Mouse (Mus musculus) activated CD4-positive, CD25-positive, alpha-beta regulatory T cell, adult 4 months (primary cell): Measurements from ENCODE around the gene Gm20388. TPM values are rescaled to one million over a fixed set of nuclear protein-coding genes. Genes with fewer than 3 reads are reported as not detected.
"Not testable (repeated sequence)": the region's sequence is repeated elsewhere in the genome, so short reads cannot be mapped to it uniquely, and the experiment has no call there.

Source experiments
- ATAC-seq: one replicate; pipeline ENCODE4 v1.8.0; 2017
- polyA plus RNA-seq, 2 experiments: library from polyadenylated mRNA; unstranded; fragments of 100-300 nt; shearing (Covaris generic); gene quantifications; one replicate each; pipeline ENCODE4 v1.2.1; 2017

Gm20388 gene
- polyA plus RNA-seq, 2 experiments from 2014 or later: 9.9 to 12.3 TPM

DNA sequence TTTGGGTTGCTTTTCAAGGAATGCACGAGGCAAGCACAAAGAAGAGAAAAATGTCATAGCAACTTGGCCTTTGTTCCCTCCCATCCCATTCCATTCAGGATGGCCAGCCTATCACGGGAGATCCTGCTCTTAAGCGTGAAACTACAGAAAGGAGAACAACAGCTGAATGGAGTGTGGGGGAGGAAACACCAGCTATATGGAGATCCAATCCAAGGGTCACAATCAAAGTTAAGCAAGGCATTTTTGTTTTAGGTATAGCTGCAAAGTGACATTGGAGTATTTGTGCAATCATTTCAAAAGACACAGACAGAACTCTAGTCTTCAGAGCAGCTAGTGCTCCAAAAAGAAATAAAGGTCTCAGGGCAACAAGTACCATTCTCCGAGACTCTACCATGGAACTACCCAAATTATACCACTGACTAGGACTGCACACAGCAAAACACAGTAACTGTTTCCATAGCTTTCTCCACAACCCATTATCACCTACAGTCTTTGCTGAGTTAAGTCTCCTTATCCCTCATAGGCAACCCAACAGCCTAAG lies 3129.5 kb downstream of the Gm20388 start:
- ATAC-seq: no peak

DNA sequence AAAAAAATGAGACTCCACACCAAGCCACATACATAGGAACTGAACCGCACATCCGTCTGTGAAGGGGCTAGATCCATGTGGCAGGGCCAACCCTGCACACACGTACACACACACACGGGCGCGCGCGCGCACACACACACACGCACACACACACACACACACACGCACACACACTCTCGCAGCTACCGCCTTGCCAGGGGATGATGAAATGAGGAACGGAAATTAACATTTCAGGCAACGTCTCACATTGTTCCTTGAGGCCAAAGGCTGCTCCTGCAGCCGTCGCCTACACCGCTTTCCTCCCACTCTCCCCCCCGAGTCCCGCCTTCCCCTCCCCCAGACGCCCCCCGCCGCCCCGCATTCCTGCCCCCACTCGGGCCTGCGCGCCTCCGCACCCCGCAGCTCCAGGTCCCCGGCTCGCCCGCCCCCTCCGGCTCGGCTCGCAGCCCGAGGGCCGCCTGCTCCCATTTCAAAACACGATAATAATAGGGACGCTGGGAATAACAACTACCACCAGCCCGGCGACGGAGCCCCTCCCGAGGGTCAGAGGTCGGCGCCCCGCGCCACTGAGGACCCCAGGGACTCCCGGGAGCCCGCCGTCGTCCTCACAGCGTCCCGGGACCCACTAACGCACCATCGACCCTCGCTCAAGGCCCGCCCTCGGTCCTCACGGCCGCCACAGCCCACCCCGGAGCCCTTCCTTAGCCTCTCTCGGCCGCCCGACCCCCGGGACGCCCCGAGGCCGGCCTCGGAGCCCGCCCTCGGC lies 3130.6 kb downstream of the Gm20388 start:
- ATAC-seq: peak; percentile 14

DNA sequence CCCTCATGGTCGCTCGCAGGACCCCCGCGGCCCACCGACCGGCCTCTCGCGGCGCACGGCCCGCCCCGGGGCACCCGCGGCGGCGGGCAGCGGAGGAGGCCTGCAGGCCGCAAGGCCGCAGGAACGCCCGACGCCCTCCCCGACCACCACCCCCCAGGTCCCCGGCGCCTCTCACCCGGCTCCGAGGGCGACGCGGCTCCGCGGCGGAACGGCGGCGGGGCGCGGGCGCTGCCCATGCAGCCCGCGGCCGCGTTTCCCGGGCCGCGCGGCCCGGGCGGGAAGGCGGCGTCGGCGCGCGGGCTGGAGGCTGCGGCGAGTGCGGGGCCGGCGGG lies 3131.1 kb downstream of the Gm20388 start:
- ATAC-seq: no peak

DNA sequence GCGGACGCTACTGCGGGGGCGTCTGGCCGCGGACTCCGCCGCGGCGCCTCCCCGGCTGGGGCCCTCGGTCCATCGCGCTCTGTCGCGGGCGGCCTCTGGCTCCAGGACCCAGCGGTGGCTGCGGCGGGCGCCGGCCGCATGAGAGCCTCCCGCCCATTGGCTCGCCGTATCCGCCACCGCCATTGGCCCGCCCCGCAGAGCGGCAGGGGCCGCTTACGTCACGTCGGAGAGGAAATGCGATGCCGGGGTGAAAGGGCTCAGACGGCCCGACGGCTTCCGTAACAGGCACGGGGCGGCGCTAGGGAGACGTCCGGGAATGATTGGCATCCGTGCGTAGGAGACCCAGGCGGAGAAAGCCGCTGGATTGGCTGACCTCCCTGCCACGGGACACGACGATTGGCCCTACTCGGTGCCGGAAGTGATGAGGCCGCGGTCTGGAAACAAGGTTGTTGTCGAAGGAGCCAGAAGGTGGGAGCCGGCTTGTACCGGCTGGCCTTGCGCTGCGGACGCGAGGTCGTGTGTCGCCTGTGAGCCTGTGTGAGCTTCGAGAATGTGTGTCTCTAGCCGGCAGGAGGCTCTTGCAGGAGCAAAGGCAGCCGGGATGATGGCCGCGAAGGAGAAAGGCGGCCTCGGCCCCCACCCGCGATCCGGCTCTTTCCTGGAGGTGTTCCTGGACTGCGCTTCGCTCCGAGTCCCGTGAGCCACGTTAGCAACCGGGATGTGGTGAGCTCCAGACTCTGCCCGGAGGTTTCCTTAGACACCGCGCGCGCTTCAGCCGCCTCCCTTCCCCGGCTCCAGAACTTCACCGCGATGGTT lies 3131.7 kb downstream of the Gm20388 start, which contains the start of gene Ankrd11:
Gene Ankrd11 (minus strand): TSS at position 120 of the 816 bp plus-strand sequence.
- peak; percentile 84 for ATAC-seq

DNA sequence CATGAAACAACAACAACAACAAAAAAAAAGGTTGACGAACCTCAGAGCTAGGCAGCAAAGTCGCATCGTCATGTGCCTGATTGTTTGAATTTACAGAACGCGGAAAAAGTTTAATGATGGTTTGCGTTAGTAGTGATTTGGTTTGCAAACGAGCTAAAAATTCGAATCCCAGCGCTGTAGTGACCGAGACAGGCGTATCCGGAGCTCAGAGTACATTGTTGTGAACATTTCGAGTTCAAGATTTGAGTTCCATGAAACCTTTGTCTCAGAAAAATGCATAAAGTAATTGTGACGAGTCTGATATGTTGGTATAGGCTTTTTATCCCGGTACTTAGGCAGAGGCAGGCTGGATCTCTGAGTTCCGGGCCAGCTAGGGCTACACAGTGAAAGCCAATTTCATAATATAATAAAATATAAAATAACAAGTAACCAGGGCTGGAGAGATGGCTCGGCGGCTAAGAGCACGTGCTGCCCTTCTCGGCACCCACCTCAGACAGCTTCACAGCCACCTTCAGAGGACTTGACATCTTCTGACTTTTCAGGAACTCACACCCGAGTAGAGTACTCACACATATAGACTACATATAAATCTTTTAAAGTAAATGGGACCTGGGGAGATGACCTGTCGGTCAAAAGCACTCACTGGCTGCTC lies 3132.5 kb downstream of the Gm20388 start:
- ATAC-seq: no peak

DNA sequence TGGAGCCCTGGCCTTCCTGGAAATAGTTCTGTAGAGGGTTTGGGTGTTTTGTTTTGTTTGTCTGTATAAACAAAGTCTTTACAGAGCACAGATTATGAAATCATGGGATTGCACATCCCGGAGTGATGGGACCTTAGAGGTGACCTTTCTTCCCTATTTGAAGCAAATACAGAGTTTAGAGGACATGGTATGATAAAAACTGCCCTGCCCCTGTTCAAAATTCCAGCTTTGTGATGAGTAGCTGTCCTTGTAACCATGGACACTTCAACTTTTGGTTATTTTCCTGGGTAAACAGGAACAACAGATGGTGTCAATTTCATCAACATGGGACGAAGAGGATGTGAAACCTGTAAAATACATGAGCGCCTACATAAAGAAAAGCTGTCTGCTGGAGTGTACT lies 3133.3 kb downstream of the Gm20388 start:
- no peak for ATAC-seq

DNA sequence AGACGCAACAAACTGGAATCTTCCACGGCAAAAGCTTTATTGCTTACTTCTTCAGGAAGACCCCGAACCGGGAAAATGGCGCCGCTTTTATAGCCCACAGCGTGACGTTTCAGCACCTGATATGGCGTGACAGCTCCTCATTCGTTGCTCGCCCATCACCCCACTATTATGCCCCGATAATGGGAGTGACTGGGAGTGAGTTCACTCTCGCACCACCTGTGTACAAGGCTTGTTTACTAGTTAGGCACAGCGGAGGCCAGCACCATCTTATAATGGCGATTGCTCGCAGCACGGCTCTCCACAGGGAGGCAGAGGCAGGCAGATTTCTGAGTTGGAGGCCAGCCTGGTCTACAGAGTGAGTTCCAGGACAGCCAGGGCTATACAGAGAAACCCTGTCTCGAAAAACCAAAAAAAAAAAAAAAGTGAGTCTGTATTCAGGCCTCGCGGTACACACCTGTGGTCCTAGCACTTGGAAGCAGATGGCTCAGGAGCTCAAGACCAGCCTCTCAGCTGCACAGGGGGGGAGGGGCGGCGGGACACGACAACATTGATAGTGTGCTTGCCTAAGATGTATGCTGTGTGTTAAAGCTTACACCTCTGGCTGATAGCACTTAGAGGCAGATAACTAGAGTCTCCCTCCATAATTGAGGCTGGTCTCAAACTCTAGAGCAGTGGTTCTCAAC lies 3134.2 kb downstream of the Gm20388 start:
- not testable (repeated sequence) for ATAC-seq

DNA sequence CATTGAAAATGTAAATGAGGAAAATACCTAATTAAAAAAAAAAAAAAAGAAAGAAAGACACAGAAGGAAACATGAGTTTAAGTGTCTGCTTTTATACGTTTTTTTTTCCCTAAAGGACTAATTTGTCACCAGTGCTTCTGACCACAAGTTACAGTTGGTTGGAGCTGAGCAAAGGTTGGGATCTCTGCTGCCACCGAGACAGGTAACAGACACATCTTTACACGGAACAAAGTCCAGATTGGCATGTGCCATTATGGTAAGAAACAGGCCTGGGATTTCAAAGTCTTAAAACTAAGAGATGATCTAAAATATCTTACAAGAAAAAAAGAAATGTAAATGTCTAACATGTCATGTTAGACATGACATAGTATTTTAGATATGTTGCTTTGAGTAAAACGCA lies 3136.1 kb downstream of the Gm20388 start:
- ATAC-seq: no peak

DNA sequence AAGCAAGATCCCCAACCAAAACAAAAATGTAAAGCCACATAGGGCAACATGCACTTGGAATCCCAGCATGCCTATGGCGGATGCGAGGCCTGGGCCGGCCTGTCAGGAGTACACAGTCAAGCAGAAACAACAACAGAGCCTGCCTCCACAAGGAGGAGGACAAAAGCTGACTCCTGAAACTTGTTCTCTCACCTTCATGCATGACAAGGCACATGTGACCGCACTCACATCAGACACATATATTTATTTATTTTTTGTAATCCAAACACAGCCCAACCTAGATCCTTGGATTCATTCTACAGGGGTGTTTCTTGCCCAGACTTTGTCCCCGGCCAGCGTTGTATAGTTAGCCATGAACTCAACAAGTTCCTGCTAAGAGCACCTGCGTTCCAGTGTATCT lies 3137.2 kb downstream of the Gm20388 start:
- no peak for ATAC-seq

DNA sequence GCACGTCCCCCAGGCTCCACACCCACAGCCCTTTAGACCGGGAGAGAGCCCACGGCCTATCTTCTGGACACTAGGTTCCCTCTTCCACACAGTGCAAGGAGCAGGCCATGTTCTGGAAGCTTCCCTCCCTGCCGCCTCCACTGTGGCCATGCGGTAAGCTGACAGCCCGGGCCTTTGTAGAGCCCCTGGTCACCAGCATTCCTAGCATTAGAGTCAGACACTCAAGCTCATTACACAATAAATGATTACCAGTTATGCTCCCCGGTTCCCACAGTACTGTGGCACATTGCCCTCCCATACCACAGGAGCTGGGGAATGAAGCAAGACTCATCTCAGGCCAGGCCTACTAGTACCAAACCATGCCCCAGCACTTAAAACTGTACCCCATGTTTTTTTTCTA lies 3137.8 kb downstream of the Gm20388 start:
- ATAC-seq: no peak

DNA sequence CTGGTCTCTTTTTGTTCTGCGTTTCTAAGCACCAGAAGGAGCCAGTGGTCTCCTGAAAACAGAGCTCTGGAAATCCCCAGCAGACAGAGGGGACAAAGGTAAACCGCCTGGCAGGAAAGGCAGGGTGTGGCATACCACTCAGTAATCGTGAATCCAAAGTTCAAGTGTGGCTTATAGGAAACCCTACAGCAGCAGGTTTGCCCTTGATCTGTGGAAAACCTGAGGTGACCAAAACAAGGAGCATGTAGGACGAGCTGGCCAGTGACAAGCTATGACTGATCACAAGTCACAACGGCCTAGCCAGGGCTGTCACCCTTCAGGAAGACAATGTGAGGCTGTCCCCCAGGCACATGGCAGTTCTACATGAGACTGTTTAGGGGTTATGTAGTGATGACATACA lies 3140.8 kb downstream of the Gm20388 start:
- peak; percentile 31 for ATAC-seq

DNA sequence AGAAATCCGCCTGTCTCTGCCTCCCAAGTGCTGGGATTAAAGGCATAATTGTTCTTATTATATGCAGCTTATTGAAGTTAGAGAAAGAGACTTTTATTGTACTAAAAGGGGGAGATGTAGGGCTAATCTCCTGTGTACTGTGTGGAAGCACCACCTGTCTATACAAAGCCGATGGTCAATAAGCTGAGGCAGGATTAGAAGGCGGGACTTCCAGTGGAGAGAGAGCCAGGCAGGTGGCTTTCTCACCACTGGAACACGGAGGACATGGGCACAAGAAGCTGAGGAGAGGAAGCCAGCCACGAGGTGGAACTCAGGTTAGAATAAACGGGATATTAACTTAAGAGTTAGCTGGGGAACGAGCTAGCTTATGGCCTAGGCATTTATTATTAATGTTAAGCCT lies 3152.1 kb downstream of the Gm20388 start, which contains the start of gene Spg7:
Gene Spg7 (plus strand): TSS at position 222 of the 400 bp plus-strand sequence.
- no peak for ATAC-seq

DNA sequence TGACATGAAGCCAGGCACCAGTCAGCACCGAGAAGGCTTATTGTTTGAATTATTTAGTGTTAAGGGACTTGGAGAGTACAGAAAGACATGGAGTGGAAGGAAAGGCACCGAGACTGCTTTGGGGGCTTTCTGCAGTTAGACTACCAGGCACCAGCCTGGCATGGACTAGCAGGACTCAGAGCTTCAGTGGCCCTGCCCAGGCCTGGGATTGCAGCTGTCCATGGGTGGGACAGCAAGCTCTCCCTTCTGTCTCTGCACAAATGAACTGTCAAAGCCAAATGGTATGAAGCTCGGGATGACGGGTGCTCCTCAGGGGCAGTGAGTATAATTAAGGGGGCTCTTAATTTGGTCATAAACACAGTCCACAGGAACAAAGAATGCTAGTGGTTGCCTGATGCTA lies 3153.4 kb downstream of the Gm20388 start:
- ATAC-seq: no peak

DNA sequence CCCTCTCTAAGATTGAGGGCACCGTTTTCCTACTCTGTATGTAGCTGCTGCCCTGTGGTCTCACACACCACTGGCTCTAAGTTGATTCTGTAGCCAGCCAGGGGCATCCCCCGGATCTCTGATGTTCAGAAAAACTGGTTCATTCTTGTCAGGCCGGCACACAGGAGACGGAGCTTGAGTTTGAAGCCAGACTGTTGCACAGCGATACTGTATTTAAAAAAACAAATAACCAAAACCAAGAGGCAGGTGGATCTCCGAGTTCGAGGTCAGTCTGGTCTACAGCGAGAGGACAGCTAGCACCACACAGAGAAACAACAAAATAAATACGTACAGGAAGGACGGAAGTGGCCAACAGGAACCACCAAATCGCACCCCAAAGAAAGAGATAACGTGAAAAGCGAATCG lies 3154.2 kb downstream of the Gm20388 start:
- ATAC-seq: peak; percentile 57

DNA sequence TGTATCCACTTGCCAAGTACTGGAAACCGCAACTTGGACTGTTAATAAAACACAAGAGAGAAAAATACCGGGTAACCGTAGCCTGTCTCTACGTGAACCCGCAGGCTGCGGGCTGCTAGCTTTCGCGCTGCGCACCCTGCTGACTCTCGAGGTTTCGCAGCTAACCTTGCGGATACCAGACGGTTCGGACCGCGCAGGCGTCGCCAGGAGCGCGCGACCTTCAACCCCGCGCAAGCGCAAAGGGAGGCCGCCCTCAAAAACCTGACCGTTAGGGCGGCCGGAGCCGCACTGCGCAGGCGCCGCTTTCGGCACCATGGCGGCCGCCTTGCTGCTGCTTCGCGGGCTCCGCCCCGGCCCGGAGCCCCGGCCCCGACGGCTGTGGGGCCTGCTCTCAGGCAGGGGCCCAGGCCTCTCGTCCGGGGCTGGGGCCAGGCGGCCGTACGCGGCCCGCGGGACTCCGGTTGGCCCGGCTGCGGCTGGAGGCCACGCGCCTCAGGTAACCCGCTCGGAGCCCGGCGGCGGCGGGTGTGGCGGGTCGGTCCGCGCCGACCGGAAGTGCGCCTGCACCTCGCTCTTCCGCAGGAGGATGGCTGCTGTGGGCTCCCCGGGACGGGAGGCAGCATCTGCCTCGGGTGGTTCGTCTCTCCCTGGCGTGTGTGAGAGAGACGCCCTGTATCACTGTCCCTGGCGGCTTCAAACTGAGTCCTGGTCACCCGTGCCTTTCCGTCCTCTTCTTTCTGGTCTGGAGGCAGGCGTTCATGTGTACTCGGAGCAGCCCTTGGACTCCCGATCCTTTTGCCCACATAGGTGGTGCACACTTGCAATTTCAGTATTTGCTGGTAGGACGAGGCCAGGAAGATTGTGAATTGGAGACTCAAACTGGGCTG lies 3154.8 kb downstream of the Gm20388 start:
- peak; percentile 66 for ATAC-seq

DNA sequence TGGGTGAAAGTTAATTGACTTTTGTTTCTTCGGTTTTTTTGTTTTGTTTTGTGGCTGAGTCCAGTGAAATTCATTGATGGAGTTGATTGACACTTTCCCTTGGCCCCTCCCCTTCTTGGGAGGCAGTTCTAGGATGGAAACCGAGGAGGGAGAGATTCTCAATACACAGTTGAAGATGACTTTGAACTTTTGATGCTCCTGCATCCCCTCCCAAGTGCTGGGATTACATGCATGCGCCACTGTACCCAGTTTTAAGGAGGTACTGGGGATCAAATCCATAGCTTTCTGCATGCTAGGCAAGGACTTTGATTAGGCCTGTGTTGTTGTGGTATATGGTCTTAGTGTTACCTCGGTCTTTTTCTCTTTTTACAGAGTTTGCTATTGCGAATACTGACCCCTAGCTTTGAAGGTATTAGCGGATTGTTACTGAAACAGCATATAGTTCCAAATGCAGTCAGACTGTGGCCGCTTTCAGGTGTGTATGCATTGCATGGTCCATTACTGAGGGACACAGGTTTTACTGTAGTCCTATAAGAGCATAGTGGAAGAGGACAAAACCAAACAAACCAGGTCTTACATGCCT lies 3155.6 kb downstream of the Gm20388 start:
- ATAC-seq: no peak

DNA sequence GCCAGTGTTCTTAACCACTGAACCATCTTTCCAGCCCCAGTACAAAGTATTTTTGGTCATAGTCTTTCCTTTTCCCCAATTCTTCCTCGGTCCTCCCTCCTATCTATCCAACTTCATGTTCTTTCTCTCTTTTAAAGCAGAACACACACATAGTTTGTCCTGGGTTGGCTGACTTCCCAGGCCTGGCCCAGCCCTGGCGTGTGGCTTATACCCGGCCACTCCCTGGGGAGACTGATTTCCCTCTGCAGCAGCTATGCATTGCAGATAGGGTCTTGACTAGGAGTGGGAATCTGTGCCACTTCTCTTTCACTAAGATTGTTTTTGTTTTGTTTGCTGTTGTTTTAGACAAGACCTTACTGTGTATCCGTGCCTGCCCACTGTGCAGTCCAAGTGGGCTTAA lies 3160.5 kb downstream of the Gm20388 start:
- ATAC-seq: no peak

DNA sequence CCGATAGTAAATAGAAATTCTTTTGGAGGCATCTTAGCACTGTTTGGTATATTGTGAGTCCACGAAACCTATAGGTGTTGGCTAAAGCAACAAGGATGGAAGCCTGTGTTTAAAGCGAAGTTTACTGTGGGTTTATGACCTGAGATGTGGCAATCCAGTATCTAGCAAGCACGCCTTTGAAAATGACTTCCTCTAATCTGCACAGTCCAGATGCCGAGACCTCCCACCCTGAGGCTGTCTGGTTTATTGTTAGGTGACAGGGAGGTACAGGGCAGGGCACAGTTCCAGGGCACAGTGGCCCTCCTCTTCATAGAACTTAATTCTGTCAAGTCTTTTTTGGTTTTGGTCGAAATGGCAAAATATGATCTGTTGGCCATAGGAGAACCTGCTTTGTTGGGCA lies 3166.6 kb downstream of the Gm20388 start:
- ATAC-seq: no peak

DNA sequence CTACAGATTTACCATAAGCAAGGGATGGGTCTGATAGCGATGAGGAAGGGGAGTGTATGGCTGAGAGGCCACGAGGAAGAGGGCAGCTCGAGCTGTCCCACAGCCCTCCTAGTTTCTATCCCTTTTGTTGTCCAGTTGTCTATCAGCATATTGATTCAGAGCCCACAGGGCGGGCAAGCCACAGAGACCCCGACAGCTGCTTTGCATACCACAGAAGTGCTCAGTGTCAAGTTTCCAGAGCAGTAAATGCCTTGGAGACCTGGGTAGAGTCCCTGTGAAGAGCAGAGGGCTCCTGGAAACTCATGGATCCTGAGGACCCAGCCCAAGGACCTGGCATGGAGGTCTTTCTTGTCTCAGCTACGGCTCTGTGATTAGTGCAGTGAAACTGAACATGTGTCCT lies 3172.4 kb downstream of the Gm20388 start:
- ATAC-seq: no peak

DNA sequence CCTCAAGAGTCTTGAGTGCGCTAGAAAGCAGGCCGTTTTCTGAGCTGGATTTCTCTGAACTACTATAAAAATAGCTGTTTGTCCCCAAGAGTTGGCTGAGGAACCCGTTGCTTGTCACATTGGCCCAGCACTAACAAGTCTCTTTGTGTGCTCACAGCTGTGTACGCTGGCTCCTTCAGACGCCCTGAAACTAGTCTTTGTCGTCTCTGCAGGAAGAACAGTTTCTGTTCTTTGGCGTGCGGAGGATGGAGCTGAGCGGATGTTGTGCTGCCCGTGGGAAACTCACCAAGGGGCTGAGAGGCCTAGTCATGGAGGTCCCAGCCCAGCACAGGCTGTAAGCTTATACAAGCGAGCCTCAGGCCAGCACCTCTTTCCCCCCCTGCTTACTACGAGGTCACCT lies 3173.0 kb downstream of the Gm20388 start:
- ATAC-seq: no peak

DNA sequence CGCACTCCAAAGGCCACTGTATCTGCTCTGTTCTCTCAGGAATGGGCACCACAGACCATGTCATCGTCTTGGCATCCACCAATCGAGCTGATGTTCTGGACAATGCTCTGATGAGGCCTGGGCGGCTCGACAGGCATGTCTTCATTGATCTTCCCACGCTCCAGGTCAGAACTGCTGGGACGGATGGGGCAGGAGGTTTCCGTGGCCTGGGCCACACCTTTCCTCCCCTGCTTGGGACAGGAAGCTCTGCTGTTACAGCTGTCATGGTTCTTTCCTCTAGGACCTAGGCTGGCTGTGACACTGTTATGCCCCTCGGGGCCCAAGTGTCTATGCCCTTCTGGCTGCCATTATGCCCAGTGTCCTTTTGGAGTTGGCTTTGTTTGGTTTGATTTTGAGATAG lies 3176.6 kb downstream of the Gm20388 start:
- no peak for ATAC-seq
